Mouse (Mus musculus): Measurements from ENCODE around the gene Kyat3.
"Not testable (repeated sequence)": the region's sequence is repeated elsewhere in the genome, so short reads cannot be mapped to it uniquely, and the experiment has no call there.

The Kyat3 gene

GRCm38 (mm10) chr3:142700442-142701322, at the start of gene Kyat3:
Gene Kyat3 (plus strand): TSS chr3:142701051.
- DNase-seq = peak; percentile 95

DNA sequence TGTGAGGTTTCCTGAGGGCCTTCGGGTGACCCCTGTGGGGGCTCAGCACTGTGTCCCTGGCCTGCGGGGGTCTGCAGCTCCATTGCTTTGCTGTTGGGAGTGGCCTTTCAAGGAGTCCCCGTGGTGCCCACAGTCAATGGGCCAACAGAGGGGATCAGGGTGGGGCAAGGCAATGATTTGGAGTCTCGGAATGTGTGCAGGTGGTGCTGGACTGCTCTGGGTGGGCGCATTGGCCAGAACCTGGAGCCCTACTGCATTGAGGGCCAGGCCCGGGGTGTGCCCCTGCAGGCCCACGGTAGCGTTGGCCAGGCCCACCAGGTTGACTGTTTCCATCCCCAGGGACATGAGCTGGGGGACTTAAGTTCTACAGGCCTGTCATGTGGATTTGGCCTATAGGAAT, 36.1 kb upstream of the Kyat3 start:
- DNase-seq = no peak

DNA sequence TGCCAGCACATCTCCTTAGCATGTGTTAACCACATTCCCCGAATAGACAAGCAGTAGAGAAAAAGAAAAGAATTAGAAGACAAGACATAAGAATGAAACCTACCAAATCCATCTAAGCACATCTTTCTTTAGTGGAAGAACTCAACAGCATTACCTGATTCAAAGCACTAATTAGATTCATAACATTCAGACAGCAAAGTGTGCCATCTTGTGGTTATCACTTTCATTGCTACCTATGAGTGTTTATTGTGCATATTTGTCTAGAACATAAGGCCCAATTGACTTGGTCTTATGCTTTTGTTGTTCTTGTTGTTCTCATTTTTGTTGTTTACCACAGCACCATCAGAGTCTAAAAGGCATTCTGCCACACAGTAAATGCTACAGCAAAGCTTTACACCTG, 26.2 kb upstream of the Kyat3 start:
- no peak for DNase-seq

GRCm38 (mm10) chr3:142687939-142688338, 12.9 kb upstream of the Kyat3 start:
- no peak for DNase-seq

GRCm38 (mm10) chr3:142688353-142688752, 12.5 kb upstream of the Kyat3 start:
- DNase-seq = no peak

- DNase-seq = no peak
These were observed 4.3 kb upstream of the Kyat3 start for GRCm38 (mm10) chr3:142696517-142696916.

DNA sequence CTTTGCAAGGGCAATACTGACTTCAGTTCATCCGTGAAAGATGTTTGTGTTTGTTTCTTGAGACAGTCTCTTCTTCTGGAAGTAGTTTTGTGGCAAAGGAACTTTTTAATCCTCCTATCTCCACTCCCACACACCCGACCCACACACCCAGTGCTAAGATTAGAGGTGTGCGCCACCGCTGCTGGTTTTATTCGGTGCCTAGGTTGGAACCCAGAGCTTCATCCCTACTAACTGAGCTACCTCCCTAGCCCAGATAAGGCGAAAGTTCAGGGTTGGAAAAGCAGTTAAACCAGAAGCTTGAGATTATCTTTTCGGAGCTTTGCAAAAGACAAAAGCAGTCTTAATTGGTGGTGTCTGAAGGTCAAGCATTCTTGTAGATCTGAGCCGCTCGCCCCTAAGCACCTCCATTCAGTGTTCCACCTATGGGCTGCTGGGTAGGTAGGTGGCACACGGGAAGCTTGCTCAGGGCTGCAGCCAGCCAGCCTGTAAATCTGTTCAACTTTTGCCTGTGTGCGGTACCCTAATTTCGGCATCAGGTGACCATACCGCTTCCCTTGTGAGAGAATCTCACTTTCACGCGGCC, 647 bp downstream of the Kyat3 start:
- DNase-seq = no peak

GRCm38 (mm10) chr3:142706581-142707444, 6.0 kb downstream of the Kyat3 start:
- DNase-seq = no peak

- DNase-seq = not testable (repeated sequence)
These were observed 7.5 kb downstream of the Kyat3 start for GRCm38 (mm10) chr3:142708181-142708848.

DNA sequence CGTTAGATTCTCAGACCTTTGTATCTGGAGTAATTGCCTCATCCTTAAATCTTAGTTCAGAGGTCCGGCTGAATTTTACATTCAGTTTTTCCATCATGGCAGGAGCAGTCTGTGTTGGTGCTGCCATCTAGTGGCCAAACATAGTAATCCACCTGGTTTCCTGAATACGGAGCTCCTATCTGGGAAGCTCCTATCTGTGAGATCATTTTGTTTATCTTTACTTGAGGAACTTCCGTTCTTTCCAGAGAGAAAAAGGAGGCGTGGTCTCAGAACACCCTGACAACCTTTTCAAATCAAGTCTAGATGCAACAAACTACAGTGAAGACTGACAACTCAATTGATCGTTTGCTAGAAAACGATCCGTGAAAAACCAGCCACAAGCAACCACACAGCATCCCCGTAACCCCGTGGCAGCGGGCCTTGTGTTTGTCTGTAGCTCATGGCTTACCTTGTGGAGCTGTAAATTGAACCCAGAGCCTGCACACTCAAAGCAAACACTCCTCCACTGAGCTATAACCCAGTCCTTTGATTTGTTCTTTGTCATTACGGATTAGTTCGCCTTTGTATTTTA, 8.1 kb downstream of the Kyat3 start:
- DNase-seq = peak; percentile 58

DNA sequence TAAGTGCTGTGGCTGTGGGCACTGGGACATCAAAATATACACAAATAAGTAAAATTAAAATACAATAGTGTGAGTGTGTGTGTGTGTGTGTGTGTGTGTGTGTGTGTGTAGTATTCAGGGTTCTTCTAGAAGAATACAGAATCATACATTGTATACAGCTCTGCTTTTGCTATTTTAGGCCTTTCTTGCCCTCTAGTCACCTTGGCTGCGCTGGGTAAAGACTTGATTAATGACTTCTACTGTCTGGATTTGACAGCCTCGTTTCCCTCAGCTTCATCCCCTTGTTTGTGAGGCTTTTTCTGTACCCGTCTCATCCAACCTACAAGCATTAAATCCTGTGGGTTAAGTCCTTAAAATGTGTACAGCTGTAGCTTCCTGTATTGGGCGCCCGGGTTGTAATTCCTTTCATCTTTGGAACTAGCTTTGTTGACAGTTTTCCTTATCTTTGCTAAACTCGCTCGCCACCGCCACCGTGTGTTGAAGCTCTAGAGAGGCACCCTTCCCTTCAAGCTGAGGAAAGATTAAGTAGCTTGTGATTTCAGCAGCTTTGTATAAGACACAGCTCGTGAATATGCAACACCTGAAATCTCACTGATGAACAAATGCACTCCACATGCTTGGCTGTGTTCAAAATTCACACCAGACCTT, 9.6 kb downstream of the Kyat3 start:
- DNase-seq = peak; percentile 14

DNA sequence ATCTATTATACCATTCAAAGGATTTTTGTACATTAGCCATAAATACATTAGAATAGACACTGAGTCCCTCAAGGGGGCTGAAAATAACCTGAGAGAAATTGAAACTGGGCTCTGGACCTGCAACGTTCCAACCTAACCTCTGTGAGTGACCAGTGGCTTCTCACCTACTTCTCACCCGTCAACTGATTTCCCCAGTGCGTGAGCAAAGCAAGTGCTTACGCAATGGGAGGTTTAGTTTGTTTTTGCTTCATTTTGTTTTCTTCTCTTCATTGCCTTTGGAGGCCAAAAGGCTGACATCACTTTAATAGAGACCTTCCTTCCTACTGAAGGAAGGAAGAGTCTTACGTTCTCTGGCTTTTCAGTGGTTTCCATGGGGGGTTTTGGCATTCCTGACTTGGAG, 10.5 kb downstream of the Kyat3 start:
- no peak for DNase-seq

DNA sequence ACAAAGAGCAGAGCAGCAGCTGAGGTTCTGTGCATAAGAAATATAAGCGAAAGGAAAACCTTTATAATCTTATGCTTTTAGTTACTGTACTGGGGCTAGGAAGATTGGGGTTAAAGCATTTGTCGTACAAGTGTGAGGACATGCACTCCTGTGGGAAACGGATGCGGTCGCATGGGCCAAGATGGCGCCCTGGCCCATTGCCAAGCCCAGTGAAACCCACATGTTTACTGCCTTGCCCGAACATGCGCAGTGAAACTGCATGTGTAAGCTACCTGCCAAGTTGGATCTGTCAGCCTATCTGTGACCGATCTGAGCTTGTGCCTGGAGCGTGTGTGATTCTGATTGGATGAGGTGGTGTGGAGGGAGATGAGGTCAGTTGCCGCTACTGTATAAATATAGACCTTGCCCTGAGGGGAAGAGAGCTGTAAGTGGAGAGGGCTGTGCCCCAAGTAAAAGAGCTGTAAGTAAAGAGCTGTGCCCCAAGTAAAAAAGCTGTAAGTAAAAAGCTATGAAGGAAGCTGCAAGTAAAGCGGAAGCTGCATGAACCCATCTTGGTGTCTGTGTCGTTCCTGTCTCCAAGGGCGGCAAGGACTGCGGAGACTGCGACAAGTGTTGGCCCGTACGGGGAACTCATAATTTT, 11.7 kb downstream of the Kyat3 start:
- DNase-seq = not testable (repeated sequence)

DNA sequence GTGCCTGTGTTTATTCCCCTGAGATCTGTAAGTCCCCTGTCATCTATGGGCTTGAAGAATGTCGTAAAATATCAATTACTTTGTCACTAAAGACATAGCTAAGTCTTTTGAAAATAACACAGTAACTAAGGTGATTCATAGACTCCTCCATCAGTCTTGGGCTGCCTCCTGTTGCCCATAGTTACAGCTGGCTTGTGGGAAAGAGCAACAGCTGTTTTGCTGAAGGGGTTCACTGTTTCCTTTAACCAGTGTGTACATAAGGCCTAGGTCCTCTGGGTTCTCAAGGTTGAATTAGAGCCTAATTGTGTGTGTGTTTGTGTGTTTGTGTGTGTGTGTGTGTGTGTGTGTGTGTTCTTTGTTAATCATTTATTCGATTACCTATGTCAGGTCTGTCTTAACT, 24.6 kb downstream of the Kyat3 start:
- DNase-seq = no peak

- DNase-seq = no peak
These were observed 25.3 kb downstream of the Kyat3 start for GRCm38 (mm10) chr3:142725969-142726672.

DNA sequence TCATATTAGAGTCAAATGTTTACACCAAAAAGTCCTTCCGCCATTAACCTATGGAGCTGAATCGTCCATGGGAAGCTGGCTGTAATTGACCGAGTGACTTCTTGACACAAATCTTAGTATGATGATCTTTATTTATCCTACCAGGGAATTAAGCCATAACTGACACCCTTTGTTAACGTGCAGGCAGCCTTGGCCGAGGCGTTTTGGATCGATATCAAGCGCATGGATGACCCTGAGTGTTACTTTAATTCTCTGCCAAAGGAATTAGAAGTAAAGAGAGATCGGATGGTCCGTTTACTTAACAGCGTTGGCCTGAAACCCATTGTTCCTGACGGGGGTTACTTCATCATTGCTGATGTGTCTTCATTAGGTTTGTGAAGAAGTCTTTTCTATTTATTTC, 33.4 kb downstream of the Kyat3 start:
- DNase-seq = no peak

- peak; percentile 18 for DNase-seq
These were observed 40.0 kb downstream of the Kyat3 start for GRCm38 (mm10) chr3:142740896-142741295.

GRCm38 (mm10) chr3:142743973-142744898, 43.4 kb downstream of the Kyat3 start:
- DNase-seq = no peak

- DNase-seq = no peak
These were observed 44.2 kb downstream of the Kyat3 start for GRCm38 (mm10) chr3:142745076-142745475.

- DNase-seq = no peak
These were observed 46.8 kb downstream of the Kyat3 start for GRCm38 (mm10) chr3:142747673-142748072.

Measured in layer of hippocampus, adult 9-11 months (tissue).